Mouse (Mus musculus) colon, adult 2 months (tissue): ENCODE results near the gene Palld. TPM values are rescaled to one million over a fixed set of nuclear protein-coding genes. Genes with fewer than 3 reads are reported as not detected.

Experiments used
- polyA plus RNA-seq: library from polyadenylated mRNA; depleted of rRNA; stranded (reverse); fragments of >200 nt; gene quantifications from 2 replicates; pipeline ENCODE4 v1.2.3, GENCODE M21; 2012; rRNA removed

Palld gene
- 51.0 and 62.6 TPM in 2 replicates for polyA plus RNA-seq

GRCm38 (mm10) chr8:61902521-61902920 lies at the start of gene Palld:
Gene Palld (minus strand): TSS chr8:61902690.

GRCm38 (mm10) chr8:61927777-61928494 lies 25.4 kb upstream of the Palld start, which contains the start of gene Ddx60:
Gene Ddx60 (plus strand): TSS chr8:61928087.

GRCm38 (mm10) chr8:61487597-61488156 lies 414.8 kb downstream of the Palld start, which contains the start of gene Cbr4:
Gene Cbr4 (plus strand): TSS chr8:61487734.

Other genes starting within 250 kb of the Palld start
- 0.78 and 2.6 TPM in 2 replicates for gene Ddx60, start 25.4 kb upstream of the Palld start, polyA plus RNA-seq
- not detected in 2 replicates for gene Anxa10, start 220.5 kb upstream of the Palld start, polyA plus RNA-seq